Mouse (Mus musculus) layer of hippocampus, adult 6 months (tissue): ENCODE data around the gene Gm7361. TPM values are rescaled to one million over a fixed set of nuclear protein-coding genes. Genes with fewer than 3 reads are reported as not detected.

ENCODE experiments used
- long read RNA-seq, 2 experiments: library from polyadenylated mRNA; unstranded; transcript quantifications; one replicate each; pipeline ENCODE4 v2.0.0; 2019 to 2020
- polyA plus RNA-seq: library from polyadenylated mRNA; unstranded; fragments of <200 nt; fragmentation: Nextera tagmentation; gene quantifications from 2 replicates; pipeline ENCODE4 v1.2.3, GENCODE M21; 2021

Gm7361 gene
- 0.10 TPM in 1 of 2 replicates, not detected in the other for polyA plus RNA-seq
- long read RNA-seq, experiment 1: 0 reads
- long read RNA-seq, experiment 2: 0 reads

GRCm38 (mm10) chr5:26257391-26257790, at the start of gene Gm7361:
Gm7361 (plus strand) TSS chr5:26257691.

Other genes starting within 250 kb of the Gm7361 start
- gene Gm5862, start 234.8 kb upstream of the Gm7361 start, polyA plus RNA-seq: not detected in 2 replicates
- gene Speer4a, start 218.1 kb upstream of the Gm7361 start, polyA plus RNA-seq: 0.08 TPM in 1 of 2 replicates, not detected in the other
- not detected in 2 replicates for gene Gm7347, start 199.1 kb upstream of the Gm7361 start, polyA plus RNA-seq
- gene Gm10471, start 168.4 kb upstream of the Gm7361 start, polyA plus RNA-seq: 0.05 TPM in 1 of 2 replicates, not detected in the other
- not detected in 2 replicates for gene 5031410I06Rik, start 152.3 kb upstream of the Gm7361 start, polyA plus RNA-seq
- gene Gm10220, start 136.3 kb upstream of the Gm7361 start, polyA plus RNA-seq: not detected in 2 replicates